Mouse (Mus musculus) limb, embryonic 14.5 days (tissue): ENCODE data around the gene Gm10563. TPM values are rescaled to one million over a fixed set of nuclear protein-coding genes. Genes with fewer than 3 reads are reported as not detected.
"Not testable (repeated sequence)": the region's sequence is repeated elsewhere in the genome, so short reads cannot be mapped to it uniquely, and the experiment has no call there.

Source experiments
- ATAC-seq: fragments of 200-750 bp; cut with Nextera tagmentation; 2 replicates; pipeline ENCODE4 v1.8.0; 2017; ENCODE audit warnings: low read depth, moderate number of reproducible peaks, moderate TSS enrichment; ENCODE audit not compliant: low FRiP score
- DNase-seq: peaks from one replicate; pipeline ENCODE4 v3.0.0-alpha.2; 2015; ENCODE audit warnings: low spot score
- H3K27ac ChIP-seq: fragments of 300-500 bp; sonication (generic); replicated peaks from 2 replicates; pipeline ENCODE4 v1.5.1; 2014; ENCODE audit warnings: low read depth, mild to moderate bottlenecking, low read length, moderate library complexity, mixed read lengths
- H3K27me3 ChIP-seq: fragments of 300-500 bp; sonication (generic); 2 replicates; pipeline ENCODE4 v1.6.1; 2014; ENCODE audit warnings: low read length, mixed read lengths; ENCODE audit not compliant: control insufficient read depth, insufficient read depth
- H3K36me3 ChIP-seq: fragments of 300-500 bp; sonication (generic); 2 replicates; pipeline ENCODE4 v1.6.1; 2014; ENCODE audit warnings: mild to moderate bottlenecking, low read length, moderate library complexity, mixed read lengths; ENCODE audit not compliant: control insufficient read depth, insufficient read depth
- H3K4me1 ChIP-seq: fragments of 300-500 bp; sonication (generic); 2 replicates; pipeline ENCODE4 v1.6.1; 2014; ENCODE audit warnings: antibody characterized with exemption, low read length, mixed read lengths; ENCODE audit not compliant: control insufficient read depth, insufficient read depth
- H3K4me2 ChIP-seq: fragments of 300-500 bp; sonication (generic); replicated peaks from 2 replicates; pipeline ENCODE4 v1.6.1; 2014; ENCODE audit warnings: low read depth, mild to moderate bottlenecking, low read length, moderate library complexity; ENCODE audit not compliant: severe bottlenecking
- H3K4me3 ChIP-seq: fragments of 300-500 bp; sonication (generic); replicated peaks from 2 replicates; pipeline ENCODE4 v1.5.1; 2014; ENCODE audit warnings: low read length
- H3K9ac ChIP-seq: fragments of 300-500 bp; sonication (generic); 2 replicates; pipeline ENCODE4 v1.6.1; 2014; ENCODE audit warnings: mild to moderate bottlenecking, low read depth, low read length, moderate library complexity; ENCODE audit not compliant: severe bottlenecking
- H3K9me3 ChIP-seq: fragments of 300-500 bp; sonication (generic); 2 replicates; pipeline ENCODE4 v1.6.1; 2016; ENCODE audit warnings: low read length; ENCODE audit not compliant: control insufficient read depth
- POLR2A ChIP-seq: fragments of 200-500 bp; IDR thresholded peaks from 2 replicates; pipeline ENCODE4 v1.8.0; 2012; ENCODE audit warnings: inconsistent platforms, mild to moderate bottlenecking, moderate library complexity, borderline replicate concordance; ENCODE audit not compliant: insufficient read depth, insufficient read length; ENCODE audit errors: extremely low read depth
- WGBS: fragments of 180-500 bp; shearing (Covaris S2); extraction: QIAGEN DNeasy Blood & Tissue Kit; methylation state at CpG from one replicate; pipeline ENCODE4 v1.1.7; 2014; 5-methylcytosine and 5-hydroxymethylcytosine counted together
- polyA plus RNA-seq, 2 experiments: library from polyadenylated mRNA; depleted of rRNA in 1 of 2; stranded (reverse) in 1 of 2; unstranded in 1 of 2; fragments of >200 nt; fragmentation: Nextera tagmentation in 1 of 2; extraction: Ambion mirVana in 1 of 2; gene quantifications; 2 replicates each; pipeline versions ENCODE4 v1.2.1 to v1.2.3; 2012 to 2014

Gm10563 gene
- polyA plus RNA-seq (2012; rRNA removed) (not detected in 2 replicates), polyA plus RNA-seq (2014; fragmentation: Nextera tagmentation; extraction: Ambion mirVana) (not detected in 2 replicates)

GRCm38 (mm10) chr4:155645308-155645707, at the start of gene Gm10563:
Gm10563 (minus strand) TSS chr4:155645408.
- H3K4me1 ChIP-seq, H3K27me3 ChIP-seq, H3K9ac ChIP-seq, DNase-seq, H3K9me3 ChIP-seq, H3K4me2 ChIP-seq, H3K27ac ChIP-seq, ATAC-seq, H3K4me3 ChIP-seq: not testable (repeated sequence)
- H3K36me3 ChIP-seq, result peaks cover 92% of the 10 kb centered on the region
- 93% methylated on average over 2 of the region's 2 CpGs for WGBS

DNA sequence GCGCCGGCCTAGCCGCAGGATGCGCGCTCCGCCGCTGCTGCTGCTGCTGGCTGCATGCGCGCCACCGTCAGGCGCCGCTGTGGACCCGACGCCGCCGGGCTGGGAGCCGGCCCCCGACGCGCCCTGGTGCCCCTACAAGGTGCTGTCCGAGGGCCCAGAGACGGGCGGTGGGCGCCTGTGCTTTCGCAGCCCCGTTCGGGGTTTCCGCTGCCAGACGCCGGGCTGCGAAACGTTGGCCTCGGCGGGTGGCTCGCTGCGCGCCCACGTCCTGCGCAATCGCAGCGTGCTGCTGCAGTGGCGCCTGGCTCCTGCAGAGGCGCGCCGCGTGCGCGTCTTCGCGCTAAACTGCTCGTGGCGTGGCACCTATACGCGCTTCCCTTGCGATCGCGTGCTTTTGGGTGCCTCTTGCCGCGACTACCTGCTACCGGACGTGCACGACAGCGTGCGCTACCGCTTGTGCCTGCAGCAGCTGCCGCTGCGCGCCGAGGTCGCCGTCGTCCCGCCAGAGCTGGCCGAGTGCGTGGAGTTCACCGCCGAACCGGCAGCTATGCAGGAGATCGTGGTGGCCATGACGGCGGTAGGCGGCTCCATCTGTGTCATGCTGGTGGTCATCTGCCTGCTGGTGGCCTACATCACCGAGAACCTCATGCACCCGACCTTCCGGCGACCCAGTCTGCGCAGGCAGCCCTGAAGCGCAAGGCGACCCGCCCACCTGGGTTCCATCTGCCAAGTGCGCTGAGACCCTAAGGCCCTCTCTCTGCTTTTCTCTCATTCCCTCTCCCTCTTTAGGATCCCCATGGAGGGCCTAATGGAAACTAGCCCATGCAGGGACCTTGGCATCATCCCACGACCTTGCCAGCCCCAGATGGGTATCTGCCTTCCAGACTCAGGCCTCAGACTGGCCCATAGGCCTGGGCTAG, 49.5 kb upstream of the Gm10563 start:
- WGBS, result under 1% methylated on average over 90 of the region's 92 CpGs
- peak; percentile 87 for ATAC-seq

GRCm38 (mm10) chr4:155694111-155694481, 48.9 kb upstream of the Gm10563 start, which contains the start of gene Fndc10:
Fndc10 (plus strand) TSS chr4:155694342.
- Histone ChIP-seq H3K27me3 (peaks cover 4% of the 10 kb centered on the region; the same call in 1 of the 2 replicates), H3K4me1 (peaks cover 13% of the 10 kb centered on the region), H3K36me3 (no peaks in the 10 kb centered on the region; the same call in 1 of the 2 replicates), H3K27ac (peak within 1 kb of the TSS; percentile 76), H3K4me3 (peak within 1 kb of the TSS; percentile 69), H3K9ac (peak within 1 kb of the TSS; percentile 81), H3K4me2 (peak within 1 kb of the TSS; percentile 96), H3K9me3 (no peaks in the 10 kb centered on the region)
- DNase-seq (peak; percentile 47), ATAC-seq (peak; percentile 86)
- TF ChIP-seq POLR2A, result no peak
- WGBS, result under 1% methylated on average over 20 of the region's 47 CpGs

More for the DNA sequence above, 49.5 kb upstream of the Gm10563 start:
- H3K4me1 ChIP-seq, result peaks cover 13% of the 10 kb centered on the region
- H3K36me3 ChIP-seq, result no peaks in the 10 kb centered on the region; the same call in 1 of the 2 replicates
- peak overlapping the region; percentile 76 for H3K27ac ChIP-seq
- peak; percentile 63 for DNase-seq
- H3K9ac ChIP-seq, result peak overlapping the region; percentile 81
- H3K4me2 ChIP-seq, result peak overlapping the region; percentile 96
- H3K27me3 ChIP-seq, result peaks cover 4% of the 10 kb centered on the region; the same call in 1 of the 2 replicates
- TF ChIP-seq POLR2A, result 0 out of 2 replicates have a peak, but pooled peaks have one; percentile 29
- peak overlapping the region; percentile 69 for H3K4me3 ChIP-seq
- H3K9me3 ChIP-seq, result no peaks in the 10 kb centered on the region

DNA sequence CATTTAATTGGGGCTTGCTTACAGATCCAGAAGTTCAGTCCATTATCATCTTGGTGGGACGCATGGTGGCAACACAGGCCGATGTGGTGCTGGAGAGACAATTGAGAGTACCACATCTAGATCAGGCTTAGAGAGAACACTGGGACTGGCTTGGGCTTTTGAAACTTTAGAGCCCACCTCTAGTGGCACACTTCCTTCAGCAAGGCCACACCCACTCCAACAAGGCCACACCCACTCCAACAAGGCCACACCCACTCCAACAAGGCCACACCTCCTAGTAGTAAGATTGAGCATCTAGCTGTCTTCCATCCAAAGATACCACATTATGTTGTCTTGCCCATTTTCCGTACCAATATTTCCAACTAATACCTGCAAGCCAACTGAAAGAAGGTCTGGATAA, 47.2 kb upstream of the Gm10563 start:
- H3K9me3 ChIP-seq, result no peaks in the 10 kb centered on the region
- H3K4me3 ChIP-seq, result no peak overlapping the region
- ATAC-seq, result no peak
- no peak for TF ChIP-seq POLR2A
- H3K36me3 ChIP-seq, result no peaks in the 10 kb centered on the region; the same call in 1 of the 2 replicates
- DNase-seq, result no peak
- 92% methylated on average over 3 of the region's 3 CpGs for WGBS
- H3K27me3 ChIP-seq, result peaks cover 4% of the 10 kb centered on the region; the same call in 1 of the 2 replicates
- no peak overlapping the region for H3K4me2 ChIP-seq
- no peak overlapping the region for H3K9ac ChIP-seq
- H3K4me1 ChIP-seq, result peaks cover 13% of the 10 kb centered on the region
- no peak overlapping the region for H3K27ac ChIP-seq

GRCm38 (mm10) chr4:155690571-155691375, 45.6 kb upstream of the Gm10563 start:
- 81% methylated on average over 12 of the region's 12 CpGs for WGBS
- Histone ChIP-seq H3K9ac (no peak overlapping the region), H3K4me2 (no peak overlapping the region), H3K9me3 (no peaks in the 10 kb centered on the region), H3K36me3 (no peaks in the 10 kb centered on the region), H3K4me1 (peaks cover 8% of the 10 kb centered on the region), H3K27ac (no peak overlapping the region), H3K4me3 (no peak overlapping the region), H3K27me3 (peaks cover 4% of the 10 kb centered on the region; the same call in 1 of the 2 replicates)
- TF ChIP-seq POLR2A, result no peak
- no peak for DNase-seq
- no peak for ATAC-seq

- not testable (repeated sequence) for H3K4me1 ChIP-seq, H3K4me2 ChIP-seq, H3K9ac ChIP-seq, H3K27ac ChIP-seq, DNase-seq, H3K4me3 ChIP-seq, ATAC-seq, H3K36me3 ChIP-seq, H3K27me3 ChIP-seq, H3K9me3 ChIP-seq
- 71% methylated on average over 4 of the region's 4 CpGs for WGBS
Observed at GRCm38 (mm10) chr4:155687764-155688163, 42.6 kb upstream of the Gm10563 start.

- not testable (repeated sequence) for H3K4me1 ChIP-seq, H3K27me3 ChIP-seq, ATAC-seq, H3K36me3 ChIP-seq, H3K27ac ChIP-seq, DNase-seq, H3K9me3 ChIP-seq, H3K4me2 ChIP-seq, H3K4me3 ChIP-seq, H3K9ac ChIP-seq
- 87% methylated on average over 15 of the region's 19 CpGs for WGBS
Observed at GRCm38 (mm10) chr4:155683670-155684277, 38.6 kb upstream of the Gm10563 start.
